Mouse (Mus musculus): ENCODE data around the gene Letmd1. TPM values are rescaled to one million over a fixed set of nuclear protein-coding genes. Genes with fewer than 3 reads are reported as not detected.

Letmd1 gene
- total and polyA plus RNA-seq, 3 experiments, result 28.4 to 60.8 (median 55.7) TPM

DNA sequence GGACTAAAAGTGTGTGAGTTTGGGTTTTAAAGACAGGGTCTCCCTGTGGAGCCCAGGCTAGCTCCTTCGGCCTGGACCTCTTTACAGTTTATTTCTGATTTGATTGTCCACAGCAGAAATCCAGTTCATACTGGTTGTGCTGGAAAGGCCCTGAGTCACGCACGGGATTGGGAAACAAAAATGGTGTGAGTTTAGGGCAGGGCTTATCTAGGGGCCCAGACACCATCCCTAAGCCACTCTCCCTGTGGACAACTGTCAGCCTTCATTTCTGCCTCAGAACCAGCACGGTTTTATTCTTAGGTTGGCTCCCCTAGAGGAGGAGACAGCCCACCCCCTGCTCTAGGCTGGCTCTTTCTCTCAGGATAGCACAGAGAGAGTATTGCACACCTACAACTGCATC lies 35.6 kb upstream of the Letmd1 start:
- Histone ChIP-seq H3K36me3 (replicated peaks) (no peaks in the 10 kb centered on the region), H3K27me3 (ENCODE audit: insufficient read depth, low read length) (no peaks in the 10 kb centered on the region), H3K9me3 (replicated peaks) (peaks cover 5% of the 10 kb centered on the region; the same call in 1 of the 2 replicates), H3K4me1 (ENCODE audit: insufficient read depth, low read depth, low read length) (peaks cover 47% of the 10 kb centered on the region), H3K4me3 (ENCODE audit: low read depth, low read length) (no peak overlapping the region)
- ATAC-seq (ENCODE audit: extremely low read depth, insufficient number of reproducible peaks, low FRiP score, poor library complexity, severe bottlenecking) (no peak; the same call in 1 of the 2 replicates), DNase-seq (ENCODE audit: low spot score) (no peak)
- TF ChIP-seq TAL1 (conservative IDR thresholded peaks at IDR 0.05; ENCODE audit: low read depth, low read length), result peak; percentile 38; the same call in 1 of the 2 replicates
- TF ChIP-seq CTCF (IDR thresholded peaks at IDR 0.05; ENCODE audit: low read depth, low read length), result no peak

DNA sequence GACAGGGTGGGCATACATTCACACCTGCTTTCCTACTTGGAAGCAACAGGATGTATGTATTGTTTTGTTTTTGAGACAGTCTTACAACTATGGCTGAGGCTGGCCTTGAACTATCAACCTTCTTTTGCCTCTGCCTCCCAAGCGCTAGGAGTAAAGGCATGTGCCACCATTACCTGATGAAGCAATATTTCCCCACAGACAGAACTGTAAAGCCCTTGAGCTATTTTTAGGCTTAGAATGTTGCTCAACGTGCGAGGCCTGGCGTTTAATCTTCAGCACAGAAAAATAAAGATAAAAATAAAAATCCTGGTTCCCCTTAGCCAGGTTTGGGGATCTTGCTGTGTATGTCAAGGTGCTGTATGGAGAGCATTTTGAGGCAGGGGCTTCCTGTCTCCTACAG lies 32.7 kb upstream of the Letmd1 start:
- Histone ChIP-seq H3K9me3 (replicated peaks) (peaks cover 5% of the 10 kb centered on the region; the same call in 1 of the 2 replicates), H3K4me3 (ENCODE audit: low read depth, low read length) (no peak overlapping the region), H3K27me3 (ENCODE audit: insufficient read depth, low read length) (no peaks in the 10 kb centered on the region), H3K4me1 (ENCODE audit: insufficient read depth, low read depth, low read length) (peaks cover 69% of the 10 kb centered on the region), H3K36me3 (replicated peaks) (no peaks in the 10 kb centered on the region)
- ATAC-seq (ENCODE audit: extremely low read depth, insufficient number of reproducible peaks, low FRiP score, poor library complexity, severe bottlenecking), result no peak
- TF ChIP-seq GATA2 (IDR thresholded peaks at IDR 0.05; ENCODE audit: borderline replicate concordance, low read depth, low read length), result no peak
- no peak for TF ChIP-seq POLR2AphosphoS5 (IDR thresholded peaks at IDR 0.05; ENCODE audit: insufficient replicate concordance, low read depth, low read length)
- no peak for TF ChIP-seq TAL1 (conservative IDR thresholded peaks at IDR 0.05; ENCODE audit: low read depth, low read length)
- TF ChIP-seq CTCF (IDR thresholded peaks at IDR 0.05; ENCODE audit: low read depth, low read length), result no peak
- TF ChIP-seq GATA1 (IDR thresholded peaks at IDR 0.05; ENCODE audit: borderline replicate concordance, low read length), result no peak
- DNase-seq (ENCODE audit: low spot score), result no peak

- no peak overlapping the region for H3K4me3 ChIP-seq (ENCODE audit: low read depth, low read length)
- no peak for TF ChIP-seq GATA2 (IDR thresholded peaks at IDR 0.05; ENCODE audit: borderline replicate concordance, low read depth, low read length)
- TF ChIP-seq TAL1 (conservative IDR thresholded peaks at IDR 0.05; ENCODE audit: low read depth, low read length), result no peak
- TF ChIP-seq CTCF (IDR thresholded peaks at IDR 0.05; ENCODE audit: low read depth, low read length), result no peak
- H3K9me3 ChIP-seq (replicated peaks), result peaks cover 5% of the 10 kb centered on the region; the same call in 1 of the 2 replicates
- no peaks in the 10 kb centered on the region for H3K36me3 ChIP-seq (replicated peaks)
- H3K27me3 ChIP-seq (ENCODE audit: insufficient read depth, low read length), result no peaks in the 10 kb centered on the region
- DNase-seq (ENCODE audit: low spot score) (no peak), ATAC-seq (ENCODE audit: extremely low read depth, insufficient number of reproducible peaks, low FRiP score, poor library complexity, severe bottlenecking) (no peak)
- H3K4me1 ChIP-seq (ENCODE audit: insufficient read depth, low read depth, low read length), result peaks cover 73% of the 10 kb centered on the region
Measured at GRCm38 (mm10) chr15:100436518-100436917, 32.3 kb upstream of the Letmd1 start.

DNA sequence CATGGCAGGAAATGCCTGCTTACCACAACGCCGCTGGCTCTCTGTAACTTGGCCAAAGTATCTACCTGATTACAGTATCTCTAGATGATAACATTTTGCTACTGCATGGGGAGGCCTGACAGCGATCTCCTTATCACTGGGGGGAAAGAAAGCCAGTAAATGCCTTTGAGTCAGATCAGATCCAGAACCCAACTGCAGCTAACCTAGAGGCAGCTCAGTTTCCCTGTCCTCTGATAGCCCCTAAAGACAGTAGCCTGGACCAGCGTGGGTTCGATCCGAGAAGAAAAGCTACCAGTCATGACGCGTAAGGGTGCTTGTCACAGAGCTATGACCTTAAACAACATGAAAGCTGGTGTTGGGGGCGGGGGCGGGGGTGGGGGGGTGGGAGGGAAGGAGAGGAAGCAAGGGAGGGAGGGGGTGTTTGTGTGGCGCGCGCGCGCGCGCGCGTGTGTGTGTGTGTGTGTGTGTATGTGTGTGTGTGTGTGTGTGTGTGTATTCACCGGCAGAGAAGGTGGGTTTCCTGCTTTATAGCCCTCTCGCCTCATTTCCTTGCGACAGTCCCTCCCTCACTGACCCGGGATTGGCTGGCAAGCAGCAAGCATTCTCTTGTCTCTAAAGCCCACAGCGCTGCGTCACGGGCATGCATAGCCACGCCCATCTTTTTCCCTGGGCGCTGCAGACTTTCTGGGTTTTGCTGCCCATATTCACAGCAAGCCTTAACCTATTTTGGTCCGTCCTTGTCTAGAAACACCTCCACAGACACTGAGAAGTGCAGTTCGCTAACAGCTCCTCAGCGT lies 25.5 kb upstream of the Letmd1 start:
- no peak for TF ChIP-seq CTCF (IDR thresholded peaks at IDR 0.05; ENCODE audit: low read depth, low read length)
- no peak for TF ChIP-seq GATA2 (IDR thresholded peaks at IDR 0.05; ENCODE audit: borderline replicate concordance, low read depth, low read length)
- no peak for TF ChIP-seq POLR2AphosphoS5 (IDR thresholded peaks at IDR 0.05; ENCODE audit: insufficient replicate concordance, low read depth, low read length)
- no peaks in the 10 kb centered on the region for H3K9me3 ChIP-seq (replicated peaks)
- DNase-seq (ENCODE audit: low spot score) (peak; percentile 76), ATAC-seq (ENCODE audit: extremely low read depth, insufficient number of reproducible peaks, low FRiP score, poor library complexity, severe bottlenecking) (peak; percentile 74)
- no peaks in the 10 kb centered on the region for H3K36me3 ChIP-seq (replicated peaks)
- no peaks in the 10 kb centered on the region for H3K27me3 ChIP-seq (ENCODE audit: insufficient read depth, low read length)
- H3K4me1 ChIP-seq (ENCODE audit: insufficient read depth, low read depth, low read length), result peaks cover 61% of the 10 kb centered on the region
- peak overlapping the region; percentile 61; the same call in 1 of the 2 replicates for H3K4me3 ChIP-seq (ENCODE audit: low read depth, low read length)

DNA sequence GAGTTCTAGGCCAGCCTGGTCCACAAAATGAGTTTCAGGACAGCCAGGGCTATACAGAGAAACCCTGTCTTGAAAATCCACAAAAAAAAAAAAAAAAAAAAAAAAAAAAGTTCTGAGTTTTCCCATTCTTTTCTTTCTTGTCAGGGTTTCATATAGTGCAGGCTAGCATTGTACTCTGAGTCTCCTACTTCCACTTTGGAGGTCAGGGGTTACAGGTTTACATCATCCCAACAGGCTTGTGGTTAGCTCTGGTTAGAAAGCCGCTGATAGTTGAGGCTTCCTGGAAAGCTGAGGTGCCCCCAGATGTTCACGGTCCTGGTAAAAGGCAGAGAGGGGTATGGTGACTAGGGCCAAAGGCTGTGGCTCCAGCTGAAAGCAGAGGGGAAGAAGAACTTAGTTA lies 21.9 kb upstream of the Letmd1 start:
- Histone ChIP-seq H3K4me3 (ENCODE audit: low read depth, low read length) (no peak overlapping the region), H3K36me3 (replicated peaks) (no peaks in the 10 kb centered on the region), H3K4me1 (ENCODE audit: insufficient read depth, low read depth, low read length) (peaks cover 54% of the 10 kb centered on the region), H3K9me3 (replicated peaks) (0 out of 2 replicates have a peak, but pooled peaks cover 2% of the 10 kb centered on the region), H3K27me3 (ENCODE audit: insufficient read depth, low read length) (no peaks in the 10 kb centered on the region)
- peak; percentile 36 for ATAC-seq (ENCODE audit: extremely low read depth, insufficient number of reproducible peaks, low FRiP score, poor library complexity, severe bottlenecking)
- no peak for TF ChIP-seq GATA2 (IDR thresholded peaks at IDR 0.05; ENCODE audit: borderline replicate concordance, low read depth, low read length)
- TF ChIP-seq POLR2AphosphoS5 (IDR thresholded peaks at IDR 0.05; ENCODE audit: insufficient replicate concordance, low read depth, low read length), result no peak
- TF ChIP-seq TAL1 (conservative IDR thresholded peaks at IDR 0.05; ENCODE audit: low read depth, low read length), result no peak
- no peak for TF ChIP-seq GATA1 (IDR thresholded peaks at IDR 0.05; ENCODE audit: borderline replicate concordance, low read length)
- TF ChIP-seq CTCF (IDR thresholded peaks at IDR 0.05; ENCODE audit: low read depth, low read length), result no peak
- peak; percentile 41 for DNase-seq (ENCODE audit: low spot score)

DNA sequence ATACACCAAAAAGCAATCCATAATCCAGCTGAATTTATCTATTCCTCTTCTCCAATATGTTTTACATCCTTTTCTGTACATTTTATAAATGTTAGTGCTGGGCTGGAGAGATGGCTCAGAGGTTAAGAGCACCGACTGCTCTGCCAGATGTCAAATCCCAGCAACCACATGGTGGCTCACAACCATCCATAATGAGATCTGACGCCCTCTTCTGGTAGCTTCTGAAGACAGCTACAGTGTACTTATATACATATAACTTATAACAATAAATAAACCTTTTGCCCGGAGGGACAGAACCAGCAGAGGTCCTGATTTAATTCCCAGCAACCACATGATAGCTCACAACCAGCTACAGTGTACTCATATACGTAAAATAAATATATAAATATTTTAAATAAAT lies 20.3 kb upstream of the Letmd1 start:
- Histone ChIP-seq H3K27me3 (ENCODE audit: insufficient read depth, low read length) (no peaks in the 10 kb centered on the region), H3K4me3 (ENCODE audit: low read depth, low read length) (no peak overlapping the region), H3K4me1 (ENCODE audit: insufficient read depth, low read depth, low read length) (peaks cover 47% of the 10 kb centered on the region), H3K9me3 (replicated peaks) (0 out of 2 replicates have a peak, but pooled peaks cover 2% of the 10 kb centered on the region), H3K36me3 (replicated peaks) (no peaks in the 10 kb centered on the region)
- TF ChIP-seq GATA1 (IDR thresholded peaks at IDR 0.05; ENCODE audit: borderline replicate concordance, low read length) (no peak), TAL1 (conservative IDR thresholded peaks at IDR 0.05; ENCODE audit: low read depth, low read length) (no peak), POLR2AphosphoS5 (IDR thresholded peaks at IDR 0.05; ENCODE audit: insufficient replicate concordance, low read depth, low read length) (no peak), GATA2 (IDR thresholded peaks at IDR 0.05; ENCODE audit: borderline replicate concordance, low read depth, low read length) (no peak), CTCF (IDR thresholded peaks at IDR 0.05; ENCODE audit: low read depth, low read length) (no peak)
- ATAC-seq (ENCODE audit: extremely low read depth, insufficient number of reproducible peaks, low FRiP score, poor library complexity, severe bottlenecking) (no peak), DNase-seq (ENCODE audit: low spot score) (no peak)

Measured in G1E (cell line).